Mouse (Mus musculus) ovary, postnatal 10 days (tissue): ENCODE data around the gene Ppfia4.

Experiments used
- DNase-seq: peaks from one replicate; pipeline ENCODE4 v3.0.0; 2022; ENCODE audit warnings: low spot score

Ppfia4 gene

DNA sequence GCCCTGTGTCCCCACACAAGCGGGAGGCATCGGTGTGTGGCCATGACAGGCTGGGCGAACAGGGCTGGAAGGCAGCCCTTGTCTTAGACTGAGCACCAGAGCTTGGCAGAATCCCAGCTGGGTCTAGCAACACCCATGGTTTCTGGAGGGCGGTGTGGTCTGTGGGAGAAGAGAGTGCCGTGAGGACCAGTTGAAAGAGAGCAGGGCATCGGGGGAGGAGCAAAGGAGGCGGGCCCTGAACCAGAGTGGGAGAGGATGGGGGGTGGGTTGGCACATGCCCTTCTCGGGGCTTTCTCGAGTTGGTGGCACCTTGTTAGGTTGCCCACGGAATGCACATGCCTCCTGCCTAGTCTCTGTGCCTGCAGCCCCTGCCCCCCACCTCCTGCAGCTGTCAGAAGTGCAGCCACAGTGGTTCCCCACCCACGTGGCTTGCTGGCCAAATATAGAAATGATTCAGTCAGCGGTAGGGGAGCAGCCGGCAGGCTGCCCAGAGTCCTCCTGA, at the start of gene Ppfia4:
TSS of gene Ppfia4 (minus strand) at position 159 of the 502 bp plus-strand sequence.
- no peak for DNase-seq

DNA sequence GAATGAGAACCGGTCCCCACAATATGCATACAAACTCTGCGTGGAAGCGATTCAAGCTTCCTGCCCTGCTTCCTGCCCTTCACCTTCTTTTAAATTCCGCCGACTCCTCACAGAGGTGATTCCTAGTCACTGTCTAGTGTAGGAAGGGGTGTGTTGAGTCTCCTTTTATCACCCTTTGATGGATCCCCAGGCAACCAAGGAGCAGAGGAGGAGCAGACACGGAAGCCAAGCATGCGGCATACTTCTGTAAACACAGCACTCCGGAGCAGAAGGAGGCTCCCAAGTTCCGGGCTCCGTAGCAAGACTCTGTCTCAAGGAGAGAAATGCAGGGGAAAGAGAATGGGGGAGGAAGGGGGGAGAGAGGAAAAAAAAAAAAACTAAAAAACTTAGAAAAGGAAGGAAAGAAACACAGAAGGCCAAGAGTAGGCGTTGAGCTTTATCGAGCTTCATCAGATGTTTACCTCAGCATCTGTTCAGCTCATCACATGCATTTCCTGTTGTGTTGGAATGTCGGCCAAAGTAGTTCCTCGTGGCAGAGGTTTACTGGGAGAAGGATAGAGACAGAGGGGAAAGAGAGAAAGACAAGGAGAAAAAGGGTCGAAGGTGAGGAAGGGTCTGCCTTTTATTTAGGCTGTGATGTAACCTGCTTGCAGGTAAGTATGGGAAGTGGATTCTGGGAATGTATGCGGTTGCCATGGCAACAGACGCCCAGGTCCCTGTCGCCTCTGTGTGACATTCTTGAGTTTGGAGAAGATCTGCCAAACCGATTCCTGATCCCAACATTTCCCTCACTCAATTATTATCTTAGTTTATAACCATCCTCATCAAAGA, 49.3 kb upstream of the Ppfia4 start:
- no peak for DNase-seq

DNA sequence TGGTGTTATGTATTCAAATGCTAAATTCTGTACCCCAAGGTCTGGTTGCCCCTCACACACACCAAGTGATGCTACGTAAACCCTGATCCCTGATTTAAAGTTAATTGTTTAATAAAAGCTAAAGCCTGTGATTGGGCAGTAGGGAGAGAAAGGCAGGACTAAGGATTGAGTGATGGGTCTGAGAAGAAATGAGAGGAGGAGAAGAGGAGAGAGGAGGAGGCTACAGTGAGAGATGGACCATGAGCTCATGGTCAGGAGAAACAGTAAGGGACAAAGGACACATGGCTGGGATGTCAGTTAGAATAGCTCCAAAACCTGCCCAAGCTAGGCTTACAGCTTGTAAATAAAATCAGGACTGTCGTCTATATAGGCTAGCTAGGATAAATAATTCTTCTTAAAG, 48.3 kb upstream of the Ppfia4 start:
- DNase-seq: no peak

DNA sequence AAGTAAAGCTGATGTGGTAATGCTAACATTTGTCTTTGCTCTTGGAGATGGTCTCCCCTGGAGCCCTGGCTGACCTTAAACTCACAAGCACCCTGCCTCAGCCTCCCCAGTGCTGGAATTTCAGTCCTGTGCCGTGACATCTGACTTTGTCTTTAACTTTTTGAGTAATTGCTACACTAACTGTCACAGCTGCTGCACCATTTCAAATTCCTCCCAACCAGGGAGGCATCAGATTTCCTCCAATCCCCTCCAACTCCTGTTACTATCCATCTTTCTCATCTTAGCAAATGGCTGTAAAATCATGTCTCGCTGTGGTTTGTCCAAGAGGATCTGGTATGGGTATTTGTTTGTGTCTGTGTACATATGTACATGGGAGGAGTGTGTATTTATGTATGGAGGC, 41.4 kb upstream of the Ppfia4 start:
- no peak for DNase-seq

DNA sequence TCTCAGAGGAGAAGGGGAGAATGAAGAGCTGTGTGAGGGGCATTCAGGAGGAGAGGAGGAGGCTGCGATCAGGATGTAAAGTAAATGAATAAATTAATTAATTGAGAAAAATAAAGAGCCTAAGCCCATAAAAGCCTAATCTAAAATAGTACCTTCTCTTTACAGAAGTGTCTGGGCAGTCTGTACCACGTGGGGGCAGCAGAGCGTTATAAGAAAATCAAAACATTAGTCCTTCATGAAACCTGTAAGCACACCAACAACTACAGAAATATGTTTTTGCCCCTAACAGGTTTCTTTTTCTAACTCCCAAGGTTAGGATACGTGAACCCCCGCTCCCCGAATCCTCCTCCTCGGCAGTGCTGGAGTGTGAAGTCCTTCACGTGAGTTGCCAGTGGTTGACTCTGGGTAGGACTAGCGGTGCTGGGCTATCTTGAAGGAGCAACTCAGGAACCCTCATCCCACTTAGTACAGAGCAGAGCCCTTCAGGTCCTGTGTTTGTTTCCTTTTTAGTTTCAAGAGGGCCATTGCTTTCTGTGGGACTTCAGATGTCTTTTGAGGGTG, 36.1 kb upstream of the Ppfia4 start:
- peak; percentile 26 for DNase-seq

DNA sequence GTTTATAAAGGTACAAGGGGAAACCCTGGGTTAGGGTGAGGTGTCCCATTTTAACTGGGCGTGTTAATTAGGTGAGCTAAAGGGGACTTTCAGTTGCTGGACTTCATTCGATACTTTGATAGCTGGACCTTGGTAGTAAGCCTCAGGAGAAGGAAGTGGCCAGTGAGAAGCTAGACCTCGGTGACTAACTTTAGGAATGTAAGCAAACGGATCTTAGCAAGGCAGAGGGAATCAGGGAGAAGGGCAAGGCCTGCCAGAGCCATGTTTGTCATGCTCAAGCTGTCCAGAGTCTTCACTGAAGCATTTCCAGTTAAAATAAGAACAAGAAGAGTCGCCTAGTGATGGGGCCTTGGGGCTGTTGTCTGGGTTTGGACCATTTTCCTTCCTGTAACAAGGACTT, 32.8 kb upstream of the Ppfia4 start:
- DNase-seq: no peak

DNA sequence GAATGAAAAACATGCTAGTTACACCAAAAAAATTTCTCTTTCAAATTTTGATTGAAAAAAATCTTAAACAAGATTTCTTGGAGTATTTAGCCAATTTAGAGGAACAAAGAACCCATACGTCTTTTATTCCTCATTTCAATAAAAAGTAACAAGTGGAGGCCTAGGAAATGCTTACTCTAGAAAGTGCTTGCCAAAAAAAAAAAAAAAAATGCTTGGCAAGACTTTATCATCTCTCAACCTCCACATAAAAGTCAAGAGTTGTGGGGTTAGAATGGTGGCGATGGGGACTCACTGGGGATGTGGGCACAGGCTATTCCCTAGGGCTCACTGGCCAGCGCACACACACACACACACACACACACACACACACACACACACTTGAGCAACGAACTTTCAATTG, 30.5 kb upstream of the Ppfia4 start:
- DNase-seq: no peak

DNA sequence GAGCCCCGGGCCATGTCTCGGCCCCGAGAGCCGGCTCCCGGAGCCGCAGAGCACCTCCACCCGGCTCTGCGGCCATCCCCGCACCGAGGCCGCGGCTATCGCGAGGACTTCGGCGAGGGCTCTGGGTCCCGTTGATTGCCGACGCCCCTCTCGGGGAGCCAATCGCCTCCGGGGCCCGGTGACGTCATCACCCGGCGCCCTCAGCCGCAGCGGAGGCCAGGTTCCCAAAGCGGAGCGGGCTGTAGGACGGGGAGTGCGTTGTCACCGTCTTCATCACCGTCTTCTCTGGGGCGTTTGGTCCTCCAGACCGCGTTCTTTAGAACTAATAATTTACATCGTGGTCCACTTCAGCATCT, 29.1 kb upstream of the Ppfia4 start, which contains the start of gene Tmem183a:
TSS of gene Tmem183a (minus strand) at position 123 of the 356 bp plus-strand sequence.
- DNase-seq: peak; percentile 94

DNA sequence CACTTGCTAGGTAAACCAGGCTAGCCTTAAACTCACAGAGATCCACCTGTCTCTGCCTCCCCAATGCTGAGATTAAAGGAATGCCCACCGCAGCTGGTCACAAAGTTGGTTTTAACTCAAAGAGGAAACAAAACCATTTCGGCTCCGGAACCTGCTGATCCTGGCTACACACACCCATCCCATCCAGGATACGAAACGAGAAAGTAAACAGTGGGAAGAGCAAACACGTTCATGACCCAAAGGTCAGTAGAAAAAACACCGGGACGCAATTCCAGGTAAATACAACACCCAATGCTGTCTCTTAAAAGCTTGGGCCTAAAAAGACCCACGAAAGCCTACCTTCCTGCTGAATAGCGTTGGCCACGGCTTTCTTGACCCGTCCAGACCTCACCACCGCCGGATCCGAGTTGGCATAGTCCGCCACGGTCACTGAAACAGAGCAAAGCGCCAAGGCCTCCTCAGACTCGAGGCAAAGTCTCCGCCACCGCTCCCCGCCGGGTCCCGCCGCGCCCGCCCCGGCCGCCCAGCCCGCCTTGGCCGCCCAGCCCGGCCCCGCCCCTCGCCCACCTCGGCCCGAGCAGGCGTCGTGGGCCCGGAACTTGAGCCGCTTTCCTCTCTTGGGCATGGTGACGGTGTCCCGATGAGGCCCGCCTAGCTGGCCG, 28.6 kb upstream of the Ppfia4 start:
- no peak for DNase-seq

DNA sequence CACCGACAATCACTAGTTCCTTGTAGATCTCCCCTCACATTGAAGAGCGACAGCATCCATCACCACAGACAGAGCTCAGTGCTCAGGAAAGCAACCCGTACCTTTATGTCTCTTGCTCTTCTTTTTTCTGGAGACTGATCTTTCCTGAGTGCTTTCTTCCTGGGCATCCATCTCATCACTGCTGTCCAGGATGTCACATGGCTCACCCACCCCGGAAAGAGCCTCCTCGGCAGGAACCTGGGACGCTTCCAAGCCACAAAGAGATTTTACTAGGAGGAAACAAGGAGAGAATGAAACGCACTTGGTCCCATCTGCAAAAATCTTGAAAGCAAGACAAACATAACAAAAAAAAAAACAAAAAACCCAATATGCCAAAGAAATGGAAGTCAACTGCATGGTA, 27.9 kb upstream of the Ppfia4 start:
- no peak for DNase-seq

DNA sequence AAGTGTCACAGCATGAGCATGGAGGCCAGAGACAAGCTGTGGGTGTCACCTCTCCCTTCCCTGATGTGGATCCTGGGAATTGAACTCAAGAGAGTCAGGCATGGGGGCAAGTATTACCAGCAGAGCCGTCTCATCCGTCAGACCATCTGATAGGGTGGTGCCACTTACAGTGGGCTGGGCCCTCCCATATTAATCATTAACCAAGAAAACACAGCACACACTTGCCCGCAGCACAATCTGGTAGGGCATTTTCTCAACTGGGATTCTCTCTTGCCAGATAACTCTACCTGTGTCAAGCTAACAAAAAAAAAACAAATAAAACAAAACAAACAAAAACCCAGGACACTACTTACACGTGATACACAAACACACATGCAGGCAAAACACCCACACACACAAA, 24.7 kb upstream of the Ppfia4 start:
- DNase-seq: no peak

DNA sequence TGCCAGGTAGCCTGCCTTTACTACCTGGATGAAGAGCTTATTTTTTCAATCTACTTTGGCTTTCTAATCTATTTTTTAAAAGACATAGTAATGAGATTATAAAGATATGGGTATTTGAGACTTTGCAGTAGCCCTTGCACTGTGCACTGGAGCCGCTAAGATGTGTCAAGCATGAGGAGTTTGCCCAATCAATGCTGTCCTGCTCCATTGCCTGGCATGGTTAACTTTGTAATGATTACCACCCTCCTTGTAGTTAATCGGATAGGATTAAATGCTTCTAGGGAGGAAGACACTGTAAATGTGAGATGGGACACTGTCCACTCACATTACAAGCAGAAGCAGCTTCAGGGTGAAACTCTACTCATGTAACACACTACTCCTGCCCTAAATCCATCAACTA, 20.6 kb upstream of the Ppfia4 start:
- no peak for DNase-seq

DNA sequence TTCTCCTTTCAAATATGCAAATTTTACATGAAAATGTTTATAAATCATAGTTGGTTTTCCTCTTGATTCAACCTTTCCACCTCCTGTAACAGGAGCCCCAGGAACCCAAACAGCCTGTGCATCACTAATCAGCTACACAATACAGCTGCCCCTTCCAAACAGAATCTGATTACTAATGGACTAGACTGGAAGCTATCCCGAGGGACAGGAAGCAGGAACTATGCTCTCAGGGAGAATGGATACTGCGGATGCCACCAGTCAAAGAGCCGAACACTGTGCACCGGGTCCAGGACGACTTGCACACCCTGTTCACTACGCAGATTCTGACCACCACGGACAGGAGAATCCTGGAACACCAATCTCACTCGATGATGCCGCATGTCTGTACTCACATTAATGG, 15.1 kb upstream of the Ppfia4 start:
- DNase-seq: no peak

DNA sequence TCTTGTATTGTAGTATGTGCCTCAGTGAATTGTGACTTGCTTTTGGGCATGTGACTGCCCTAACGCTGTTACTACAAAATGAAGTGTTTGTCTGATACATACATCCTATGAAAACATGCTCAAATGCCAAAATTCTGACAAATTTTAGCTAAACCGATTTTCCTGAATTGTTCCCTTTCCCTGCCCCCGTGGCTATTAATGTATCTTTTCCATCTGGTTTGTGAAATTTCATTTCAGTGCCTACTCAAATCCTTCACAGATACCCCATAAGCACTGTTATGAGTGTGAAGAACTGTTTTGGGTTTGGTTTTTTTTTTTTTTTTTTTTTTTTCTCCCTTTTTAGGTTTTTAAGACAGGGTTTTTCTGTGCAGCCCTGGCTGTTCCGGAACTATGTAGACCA, 12.3 kb upstream of the Ppfia4 start:
- no peak for DNase-seq

DNA sequence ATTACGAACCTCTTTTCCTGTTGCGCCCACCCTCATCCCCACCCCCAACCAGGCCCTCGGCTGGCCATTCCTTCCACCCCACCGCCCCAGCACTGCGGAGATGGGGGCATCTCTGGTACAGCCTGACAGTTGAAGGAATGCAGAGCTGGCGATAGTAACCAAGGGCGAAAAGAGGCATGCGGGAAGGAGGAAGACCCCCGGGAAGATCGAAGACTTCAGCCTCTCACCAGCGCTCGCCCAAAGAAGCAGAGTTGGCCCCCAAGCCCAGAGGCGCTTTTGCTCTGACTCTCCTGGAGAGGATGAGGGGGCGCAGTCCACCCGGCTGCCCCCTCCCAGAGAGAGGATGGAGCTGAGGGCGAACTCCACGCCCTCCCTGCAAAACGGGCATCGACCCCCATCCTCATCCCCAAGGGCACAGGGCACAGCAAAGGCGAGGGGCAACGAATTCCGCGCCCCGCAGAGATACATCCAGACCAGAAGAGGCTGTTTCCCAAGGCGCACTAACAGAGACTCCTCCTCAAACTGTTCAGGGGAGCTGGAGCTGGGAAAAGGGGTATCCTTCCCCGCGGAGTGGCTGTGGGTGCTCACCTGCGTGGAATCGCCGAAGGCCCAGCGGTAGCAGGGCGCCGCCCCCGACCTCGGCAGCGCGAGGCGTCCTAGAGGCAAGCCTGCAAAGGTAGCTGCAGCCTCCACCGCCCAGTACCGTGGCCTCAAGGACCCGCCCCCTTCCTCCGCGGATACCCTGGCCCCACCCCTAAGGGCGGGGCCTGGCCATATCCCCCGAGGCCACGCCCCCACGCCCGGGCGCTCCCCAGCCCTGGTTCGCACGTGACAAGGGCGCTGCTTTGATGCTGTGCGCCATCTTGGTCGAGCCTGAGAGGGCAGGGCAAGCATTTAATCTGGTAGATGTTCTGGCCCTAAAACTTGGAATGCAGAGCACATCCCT, 11.6 kb upstream of the Ppfia4 start:
- peak; percentile 41 for DNase-seq

DNA sequence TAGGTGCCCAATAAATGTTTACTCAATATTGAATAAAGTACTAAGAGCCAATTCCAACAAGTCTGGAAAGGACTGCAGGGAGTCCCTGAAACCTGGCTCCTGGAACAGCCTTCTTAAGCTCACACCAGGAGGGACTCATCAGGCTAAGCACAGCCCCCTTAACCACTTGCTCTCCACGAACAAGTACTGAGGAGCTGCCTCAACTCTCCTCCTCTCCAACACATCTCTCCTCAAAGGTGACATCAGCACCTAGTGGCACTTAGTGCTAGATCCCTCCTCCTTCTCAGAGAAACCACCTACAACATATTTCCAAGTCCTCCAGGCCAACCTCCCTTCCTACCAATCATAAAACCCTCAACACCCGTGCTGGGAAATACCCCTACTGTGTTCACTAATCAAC, 10.8 kb upstream of the Ppfia4 start:
- DNase-seq: no peak

DNA sequence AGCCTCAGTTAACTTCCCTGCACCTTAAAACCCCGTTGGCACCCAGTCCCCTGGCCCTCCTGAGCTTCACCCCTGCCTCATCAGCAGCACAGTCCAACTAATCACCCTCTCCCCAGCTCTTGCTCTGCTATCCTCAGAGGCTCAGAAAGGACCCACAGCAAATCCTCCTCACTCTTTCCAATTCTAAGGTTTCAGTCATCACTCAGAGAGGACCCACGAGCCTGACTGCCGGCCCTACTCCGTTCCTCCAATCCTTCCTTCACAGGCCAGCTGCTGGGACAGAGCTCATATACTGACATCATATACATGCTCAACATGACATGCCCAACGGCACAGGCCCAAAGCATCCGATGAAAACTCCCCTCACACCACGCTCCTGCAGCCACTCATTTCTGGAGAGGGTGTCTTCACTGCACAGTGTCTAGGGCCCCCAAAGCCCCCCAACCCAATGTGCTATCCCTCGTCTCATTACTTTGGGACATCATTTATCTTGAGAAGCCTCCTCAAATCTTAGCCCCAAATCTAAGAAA, 10.1 kb upstream of the Ppfia4 start:
- DNase-seq: no peak

DNA sequence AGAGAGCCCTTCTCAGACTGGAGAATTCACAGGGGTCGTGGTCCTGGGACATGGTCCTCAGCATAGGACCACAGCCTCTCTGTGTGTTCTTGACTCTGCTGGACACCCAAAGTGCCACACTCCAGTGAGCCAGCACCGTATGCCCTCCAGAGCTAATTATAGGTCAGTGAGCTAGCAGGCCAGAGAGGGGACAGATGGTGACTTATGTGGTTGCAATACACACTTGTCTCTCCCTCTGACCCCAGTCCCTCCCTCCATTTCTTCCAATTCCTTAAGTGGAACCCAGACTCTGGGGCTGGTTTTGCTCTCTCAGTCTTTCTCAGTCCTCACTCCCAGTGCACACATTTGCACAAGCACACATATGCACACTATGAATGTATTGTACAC, 9.5 kb upstream of the Ppfia4 start:
- no peak for DNase-seq

DNA sequence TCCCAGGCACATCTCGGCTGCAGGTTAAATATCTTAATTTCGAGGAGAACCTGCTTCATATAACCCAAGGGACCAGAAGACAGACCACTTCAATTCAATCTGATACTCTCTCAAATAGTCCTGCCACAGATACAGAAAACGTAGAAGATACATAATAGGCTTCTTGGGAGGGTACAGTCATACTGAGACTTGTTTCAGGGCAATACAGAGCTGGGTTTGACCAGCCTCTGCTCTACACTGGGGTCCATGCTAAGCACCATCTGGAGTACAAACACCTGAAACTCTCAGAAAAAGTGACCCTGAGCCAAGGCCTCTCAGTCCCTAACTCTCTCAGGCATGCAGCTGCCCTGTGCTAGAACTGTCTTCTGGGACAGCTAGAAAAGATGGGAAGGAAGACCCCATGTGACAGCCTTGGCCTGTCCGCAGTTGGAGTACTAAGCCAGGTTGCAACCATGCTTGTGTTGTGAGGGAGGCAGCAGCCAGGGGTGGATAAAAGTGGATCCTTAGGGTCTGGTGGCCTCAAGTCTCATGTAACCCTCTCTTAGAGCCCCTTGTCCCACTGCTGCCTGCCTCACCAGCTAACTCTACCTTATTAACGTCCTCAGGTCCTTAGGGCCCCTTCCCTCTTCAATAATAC, 9.0 kb upstream of the Ppfia4 start:
- no peak for DNase-seq

DNA sequence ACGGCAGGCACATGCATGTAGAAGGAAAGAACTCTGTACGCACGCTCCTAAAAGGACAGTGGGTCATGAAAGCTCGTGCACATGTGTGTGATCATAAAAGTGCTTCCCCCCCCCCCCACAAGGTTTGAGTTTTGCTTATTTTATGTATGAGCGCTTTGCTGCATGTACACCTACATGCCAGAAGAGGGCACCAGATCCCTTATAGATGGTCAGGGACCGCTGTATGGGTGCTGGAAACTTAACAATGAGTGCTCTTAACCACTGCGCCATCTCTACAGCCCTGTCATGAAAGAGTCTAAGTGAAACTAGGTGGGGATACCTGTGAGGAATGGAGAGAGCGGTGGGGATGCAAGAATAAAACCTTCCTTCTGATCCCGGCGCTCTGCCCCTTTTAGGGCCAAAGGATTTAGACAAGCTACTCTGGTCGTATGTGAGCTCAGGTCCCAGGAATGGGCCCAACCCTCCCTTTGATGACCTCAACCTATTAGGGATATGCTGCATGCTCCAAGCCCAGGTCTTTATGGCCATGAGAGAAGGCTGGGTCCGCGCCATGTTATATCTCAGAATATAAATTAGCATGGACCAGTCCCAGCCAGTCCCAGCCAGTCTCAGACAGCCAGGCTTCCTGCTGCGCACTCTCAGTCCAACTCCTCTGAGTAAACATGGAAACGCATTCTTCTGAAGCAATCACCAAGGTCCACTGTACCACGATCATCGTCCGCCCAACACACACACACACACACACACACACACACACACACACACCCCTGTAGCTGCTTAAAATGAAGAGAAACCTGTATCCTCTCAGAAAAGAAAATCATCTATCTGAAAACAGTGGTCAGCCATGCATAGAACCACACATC, 7.3 kb upstream of the Ppfia4 start:
- DNase-seq: no peak
